Mouse (Mus musculus) megakaryocyte, adult 5-6 weeks (primary cell): ENCODE data around the gene Foxr1. TPM values are rescaled to one million over a fixed set of nuclear protein-coding genes. Genes with fewer than 3 reads are reported as not detected.
"Not testable (repeated sequence)": the region's sequence is repeated elsewhere in the genome, so short reads cannot be mapped to it uniquely, and the experiment has no call there.

Experiments
- ATAC-seq: 2 replicates; pipeline ENCODE4 v1.8.0; 2016; ENCODE audit warnings: mild to moderate bottlenecking, inconsistent platforms; ENCODE audit not compliant: poor library complexity, severe bottlenecking
- total RNA-seq, 2 experiments: library from RNA; stranded (forward) in 1 of 2; stranded (reverse) in 1 of 2; fragments of 153-499, 151-499 nt in 1 of 2; fragments of 221-1000, 200-1000 nt in 1 of 2; gene quantifications; 2 replicates each; pipeline versions ENCODE4 v1.2.3 to v1.2.4; 2015 to 2017

Gene Foxr1
- total RNA-seq, 2 experiments from 2014 or later, result not detected

DNA sequence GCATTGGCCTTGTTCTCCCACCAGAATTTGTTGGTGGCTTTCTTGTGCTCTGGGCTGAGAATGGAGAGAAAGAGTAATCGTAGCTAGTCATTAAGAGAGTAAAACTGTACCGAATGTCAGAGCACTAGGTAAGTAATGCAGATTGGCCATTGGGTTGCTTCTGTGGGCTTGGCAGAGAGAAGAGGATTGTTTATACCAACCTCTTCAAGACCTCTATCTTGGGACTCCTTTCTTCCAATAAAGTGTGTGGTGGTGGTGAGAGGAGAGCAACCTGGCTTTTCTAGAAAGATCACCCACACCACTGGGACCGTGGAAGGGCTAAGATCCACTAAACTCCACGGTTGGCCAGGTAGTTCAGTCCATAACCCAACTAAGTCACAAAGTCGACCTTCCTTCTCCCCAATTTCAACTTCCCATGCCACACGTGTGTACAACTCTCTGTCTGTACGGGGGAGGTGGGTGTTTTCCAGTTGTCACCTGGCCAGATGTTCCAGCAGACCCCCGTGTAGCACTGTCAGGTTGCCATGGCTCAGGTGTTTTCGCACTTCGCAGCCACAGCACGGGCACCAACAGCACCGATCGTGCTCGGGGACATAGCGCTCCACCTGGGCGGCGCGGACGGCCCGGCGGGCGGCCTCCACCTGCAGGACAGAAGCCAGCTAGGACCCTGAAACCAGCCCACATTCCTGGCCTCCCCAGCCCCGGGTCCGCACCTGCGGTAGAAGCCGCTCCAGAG is 23.6 kb downstream of the Foxr1 start:
- no peak; the same call in 1 of the 2 replicates for ATAC-seq

DNA sequence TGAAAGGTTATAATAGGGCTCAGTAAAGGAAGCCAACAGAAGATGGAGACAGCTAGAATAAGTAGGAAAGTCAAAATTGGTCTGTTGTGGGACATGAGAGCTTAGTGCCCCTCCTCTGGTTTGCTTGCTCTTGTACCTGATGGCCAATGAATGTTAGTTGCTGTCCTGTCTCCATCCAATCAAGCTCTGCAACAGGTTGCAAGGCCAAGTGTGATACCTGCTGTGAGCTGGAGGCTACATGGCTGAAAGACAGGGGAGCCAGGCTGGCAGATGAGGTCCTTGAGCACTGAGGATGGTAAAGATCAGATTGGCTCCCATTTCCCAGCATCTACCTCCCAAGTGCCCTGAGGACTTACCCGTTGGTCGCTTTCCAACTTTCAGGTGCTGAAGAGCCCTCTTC is 28.2 kb downstream of the Foxr1 start:
- no peak for ATAC-seq

DNA sequence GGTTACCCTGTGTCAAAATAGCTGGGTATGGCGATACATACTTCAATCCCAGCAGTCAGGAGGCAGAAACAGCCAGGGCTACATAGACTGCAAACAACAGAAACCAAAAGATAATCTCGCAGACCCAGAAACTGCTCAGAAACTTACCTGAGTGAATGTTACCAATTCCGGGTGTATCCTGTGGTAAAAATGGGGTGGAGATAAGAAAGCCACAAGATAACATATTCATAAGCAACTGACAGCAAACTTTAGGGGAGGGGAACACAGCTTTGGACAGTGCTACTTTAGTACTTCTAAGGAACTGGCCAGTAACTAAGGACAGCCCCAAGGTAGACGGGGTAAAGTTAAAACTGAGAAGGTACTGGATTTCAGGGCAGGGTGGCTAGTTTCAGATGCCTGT is 28.6 kb downstream of the Foxr1 start:
- ATAC-seq, result no peak

DNA sequence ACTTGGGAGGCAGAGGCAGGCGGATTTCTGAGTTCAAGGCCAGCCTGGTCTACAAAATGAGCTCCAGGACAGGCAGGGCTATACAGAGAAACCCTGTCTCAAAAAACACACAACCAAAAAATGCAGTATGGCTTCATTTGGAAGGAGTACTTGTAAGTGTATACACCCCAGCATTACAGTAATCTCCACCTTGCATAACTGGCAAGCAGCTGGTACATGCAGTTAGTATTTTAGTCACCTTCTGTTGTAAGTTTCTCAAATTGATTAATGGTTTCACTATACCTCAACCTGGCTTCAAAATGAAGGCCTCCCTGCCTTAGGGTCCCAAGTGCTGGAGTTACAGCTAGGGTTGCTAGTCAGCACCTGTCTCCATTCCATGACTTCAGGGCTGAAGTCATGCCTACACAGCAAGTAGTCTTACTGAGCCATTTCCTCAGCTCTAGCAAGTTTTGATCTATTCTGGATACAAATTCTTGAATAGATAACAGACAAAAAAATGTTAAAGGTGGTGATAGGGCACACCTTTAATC is 29.3 kb downstream of the Foxr1 start:
- no peak for ATAC-seq

DNA sequence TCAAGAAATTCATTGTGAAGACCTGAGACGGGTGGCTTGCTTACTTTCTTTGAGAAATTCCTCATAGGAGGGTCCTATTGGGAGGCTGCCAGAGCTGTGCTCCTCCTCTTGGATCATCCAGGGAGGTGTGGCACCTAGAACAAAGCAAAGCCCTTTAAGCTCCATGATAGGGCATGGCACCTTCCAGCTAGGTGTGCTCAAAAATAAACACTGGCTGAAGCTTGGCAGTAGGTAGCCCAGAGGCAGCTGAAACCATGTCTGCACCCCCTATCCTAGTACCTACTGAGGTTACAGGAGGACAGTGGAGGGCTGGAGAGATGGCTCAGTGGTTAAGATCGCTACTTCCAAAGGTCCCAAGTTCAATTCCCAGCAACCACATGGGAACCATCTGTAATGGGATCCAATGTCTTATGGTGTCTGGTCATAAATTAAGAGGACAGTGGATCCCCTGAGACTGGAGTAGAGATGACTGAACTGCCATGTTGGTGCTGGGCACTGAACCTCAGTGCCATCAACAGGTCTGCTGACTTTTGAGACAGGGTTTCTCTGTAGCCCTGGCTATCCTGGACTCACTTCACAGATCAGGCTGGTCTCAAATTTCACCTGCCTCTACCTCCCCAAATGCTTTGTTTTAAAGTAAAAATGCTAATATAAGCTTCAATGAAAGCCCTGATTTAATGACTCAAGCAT is 30.1 kb downstream of the Foxr1 start:
- ATAC-seq, result no peak

DNA sequence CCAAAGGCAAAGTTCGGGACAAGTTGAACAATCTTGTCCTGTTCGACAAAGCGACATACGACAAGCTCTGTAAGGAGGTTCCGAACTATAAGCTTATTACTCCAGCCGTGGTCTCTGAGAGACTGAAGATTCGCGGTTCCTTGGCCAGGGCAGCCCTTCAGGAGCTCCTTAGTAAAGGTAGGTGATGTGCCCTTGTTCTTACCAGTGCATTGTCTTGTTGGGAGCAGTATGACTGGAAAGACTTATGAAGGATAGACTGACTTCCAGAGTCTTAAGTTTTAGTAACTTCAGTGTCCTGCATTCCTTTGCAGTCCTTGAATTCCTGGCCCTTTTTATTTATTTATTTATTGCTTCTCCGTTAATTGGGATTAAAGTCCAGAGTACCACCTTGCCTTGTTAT is 32.2 kb downstream of the Foxr1 start:
- ATAC-seq, result not testable (repeated sequence)

DNA sequence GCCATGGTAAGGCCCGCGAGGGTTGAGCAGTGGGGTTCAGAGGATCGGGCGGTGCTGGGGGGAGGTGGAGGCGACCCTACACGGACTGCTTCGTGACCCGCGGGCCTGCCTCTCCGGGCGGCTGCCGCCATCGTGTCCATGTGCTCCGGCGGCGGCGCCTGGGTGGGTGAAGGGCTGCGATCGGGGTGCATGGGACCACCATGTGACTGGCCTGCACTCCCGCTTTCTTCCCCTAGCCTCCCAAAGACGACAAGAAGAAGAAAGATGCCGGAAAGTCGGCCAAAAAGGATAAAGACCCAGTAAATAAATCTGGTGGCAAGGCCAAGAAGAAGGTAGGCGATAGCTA is 33.2 kb downstream of the Foxr1 start:
- ATAC-seq, result no peak

DNA sequence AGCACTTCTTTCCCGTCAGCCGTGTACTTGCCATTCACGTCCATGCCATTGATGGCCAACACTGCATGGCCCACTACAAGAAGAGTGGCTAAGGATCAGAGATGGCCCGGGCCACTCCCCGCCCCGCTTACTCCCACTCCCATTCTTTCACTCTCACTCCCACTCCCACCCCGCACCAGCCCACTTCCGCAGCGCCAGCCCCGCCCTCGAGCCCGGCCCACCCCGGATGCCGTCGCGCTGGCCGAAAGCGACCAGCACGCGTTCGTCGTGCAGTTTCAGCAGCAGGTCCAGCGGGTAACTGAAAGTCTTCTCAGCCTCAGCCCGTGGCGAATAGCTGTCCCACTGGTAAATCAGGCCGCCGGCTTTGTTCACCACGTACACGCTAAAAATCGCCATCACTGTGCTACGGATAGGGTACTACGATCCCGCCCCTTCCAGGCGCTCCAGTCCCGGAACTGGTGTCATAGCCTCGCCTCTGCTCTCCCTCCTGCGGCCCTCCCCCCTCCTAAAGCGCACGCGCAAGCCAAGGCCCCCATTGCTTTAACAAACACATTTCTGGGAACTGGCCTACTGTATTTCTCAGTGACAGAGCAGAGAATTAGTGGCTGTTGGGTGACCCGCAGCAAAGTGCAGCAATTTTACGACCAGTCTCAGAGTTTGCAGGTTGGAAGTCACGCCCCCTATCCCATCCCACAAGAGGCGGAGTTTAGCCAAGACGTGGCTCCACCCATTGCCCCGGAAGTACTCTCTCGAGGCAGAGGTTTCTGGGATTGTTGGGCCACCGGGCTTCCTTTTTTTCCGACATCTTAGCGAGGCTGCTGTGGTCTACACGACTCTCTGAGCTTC is 33.8 kb downstream of the Foxr1 start, which contains the start of the genes Rps25 and Trappc4:
TSS of gene Rps25 (plus strand) at position 234 of the 846 bp plus-strand sequence.
TSS of gene Trappc4 (minus strand) at position 695 of the 846 bp plus-strand sequence.
- peak; percentile 92 for ATAC-seq

DNA sequence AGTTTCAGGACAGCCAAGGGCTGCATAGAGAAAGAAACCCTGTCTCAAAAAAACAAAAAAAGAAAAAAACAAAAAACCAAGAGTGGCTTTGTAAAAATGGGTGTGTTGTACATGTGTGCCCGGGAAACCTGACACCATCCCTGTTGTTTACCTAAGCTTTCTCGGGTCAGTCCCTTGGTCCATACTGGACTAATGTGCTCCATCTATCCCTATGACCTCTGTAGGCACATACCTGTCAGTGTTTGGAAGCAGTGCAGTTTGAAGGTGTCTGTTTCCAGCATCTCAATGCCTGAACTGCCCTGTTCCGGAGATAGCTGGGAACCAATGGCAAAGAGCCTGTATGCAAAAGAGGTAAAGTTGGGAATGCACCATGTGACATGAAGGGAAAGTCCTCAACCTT is 35.9 kb downstream of the Foxr1 start:
- no peak for ATAC-seq

DNA sequence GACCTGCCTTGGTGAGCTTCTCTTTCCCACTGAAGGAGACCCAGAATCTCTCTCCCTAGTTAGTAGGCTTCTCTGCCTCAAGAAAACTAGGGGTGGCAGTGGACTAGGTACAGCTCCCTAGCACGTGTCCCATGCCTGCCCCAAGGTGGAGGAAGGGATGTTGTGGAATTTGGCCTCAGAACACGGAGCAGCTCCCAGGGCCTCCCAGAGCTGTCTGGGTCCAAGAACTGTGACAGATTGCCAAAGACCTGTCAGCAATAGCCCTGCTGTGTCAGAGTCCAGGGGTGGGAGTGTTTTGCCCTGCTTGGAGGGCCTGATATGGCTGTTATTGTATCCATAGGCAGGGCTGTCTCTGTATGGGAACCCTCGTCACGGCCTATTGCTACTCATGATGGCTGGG is 39.9 kb downstream of the Foxr1 start:
- no peak for ATAC-seq

DNA sequence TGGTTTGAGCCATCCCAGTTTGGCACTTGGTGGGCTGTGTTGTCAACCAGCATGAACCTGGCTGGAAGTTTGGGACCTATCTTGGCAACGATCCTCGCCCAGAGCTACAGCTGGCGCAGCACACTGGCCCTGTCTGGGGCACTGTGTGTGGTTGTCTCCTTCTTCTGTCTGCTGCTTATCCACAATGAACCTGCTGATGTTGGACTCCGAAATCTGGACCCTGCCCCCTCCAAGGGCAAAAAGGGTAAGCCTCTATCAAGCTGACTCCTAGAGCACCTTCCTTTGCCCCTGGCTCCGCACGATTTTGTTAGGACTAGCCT is 41.2 kb downstream of the Foxr1 start:
- ATAC-seq, result no peak

DNA sequence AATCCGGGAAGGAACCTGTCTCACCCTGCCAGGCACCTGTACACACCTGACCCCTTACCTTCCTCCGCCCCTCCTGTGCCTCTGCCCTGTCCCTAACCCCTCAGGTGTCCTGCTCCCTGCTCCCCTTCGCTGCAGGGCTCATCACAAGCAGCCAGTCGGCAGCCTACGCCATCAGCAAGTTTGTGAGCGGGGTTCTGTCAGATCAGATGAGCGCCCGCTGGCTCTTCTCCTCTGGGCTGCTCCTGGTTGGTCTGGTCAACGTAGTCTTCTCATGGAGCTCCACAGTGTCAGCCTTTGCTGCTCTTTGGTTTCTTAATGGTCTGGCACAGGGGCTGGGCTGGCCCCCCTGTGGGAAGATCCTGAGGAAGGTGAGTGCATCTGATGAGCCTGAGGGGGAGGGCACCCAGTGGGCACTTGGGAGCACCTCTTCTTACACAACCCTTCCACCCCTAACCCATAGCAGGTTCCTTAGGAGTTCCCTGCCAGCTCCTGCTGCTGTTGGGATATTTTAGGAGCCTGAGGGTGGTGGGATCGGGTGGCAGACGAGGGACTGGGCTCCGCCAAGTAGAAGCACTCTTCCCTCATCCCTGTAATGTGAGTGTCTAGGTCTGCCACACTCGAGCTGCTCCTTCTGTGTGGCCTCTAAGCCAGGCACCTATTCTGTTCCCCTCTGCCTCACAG is 41.7 kb downstream of the Foxr1 start:
- no peak for ATAC-seq

DNA sequence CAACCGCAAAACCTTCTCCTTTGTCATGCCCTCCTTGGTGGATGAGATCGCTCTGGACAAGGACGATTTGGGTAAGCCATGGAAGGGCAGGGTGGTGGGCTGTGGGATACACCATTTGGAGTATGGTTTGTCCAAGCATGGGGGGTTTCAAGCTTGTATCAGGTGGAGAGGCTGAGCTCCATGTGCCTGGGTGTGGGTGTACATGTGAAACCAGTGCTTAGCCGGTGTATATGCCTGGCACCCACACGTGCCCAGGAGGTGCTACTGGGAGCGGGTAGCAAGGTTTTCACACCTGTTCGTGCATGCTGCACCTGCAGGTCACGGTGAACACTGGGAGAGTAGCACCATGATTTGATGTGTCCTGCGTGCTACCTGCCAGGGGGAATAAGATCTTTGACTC is 42.4 kb downstream of the Foxr1 start:
- ATAC-seq, result no peak

DNA sequence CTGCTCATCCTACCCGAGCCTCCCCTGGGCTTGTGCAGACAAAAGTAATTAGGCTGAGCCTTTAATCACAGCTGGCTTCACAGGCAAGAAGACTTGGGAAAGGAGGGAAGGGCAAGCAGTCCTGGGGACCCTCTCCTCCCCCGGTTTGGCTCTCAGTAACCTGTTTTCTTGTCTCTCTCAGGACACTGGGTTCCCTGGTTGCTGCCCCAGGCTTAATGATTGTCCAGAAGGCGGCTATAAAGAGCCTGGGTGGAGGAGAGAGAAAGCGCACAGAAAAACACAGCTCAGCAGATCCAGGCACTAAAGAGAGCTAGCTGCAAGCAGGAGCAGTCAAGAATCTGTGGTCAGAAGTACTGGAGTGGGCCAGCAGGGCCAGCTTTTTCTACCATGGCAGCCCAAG is 42.8 kb downstream of the Foxr1 start:
- no peak for ATAC-seq

DNA sequence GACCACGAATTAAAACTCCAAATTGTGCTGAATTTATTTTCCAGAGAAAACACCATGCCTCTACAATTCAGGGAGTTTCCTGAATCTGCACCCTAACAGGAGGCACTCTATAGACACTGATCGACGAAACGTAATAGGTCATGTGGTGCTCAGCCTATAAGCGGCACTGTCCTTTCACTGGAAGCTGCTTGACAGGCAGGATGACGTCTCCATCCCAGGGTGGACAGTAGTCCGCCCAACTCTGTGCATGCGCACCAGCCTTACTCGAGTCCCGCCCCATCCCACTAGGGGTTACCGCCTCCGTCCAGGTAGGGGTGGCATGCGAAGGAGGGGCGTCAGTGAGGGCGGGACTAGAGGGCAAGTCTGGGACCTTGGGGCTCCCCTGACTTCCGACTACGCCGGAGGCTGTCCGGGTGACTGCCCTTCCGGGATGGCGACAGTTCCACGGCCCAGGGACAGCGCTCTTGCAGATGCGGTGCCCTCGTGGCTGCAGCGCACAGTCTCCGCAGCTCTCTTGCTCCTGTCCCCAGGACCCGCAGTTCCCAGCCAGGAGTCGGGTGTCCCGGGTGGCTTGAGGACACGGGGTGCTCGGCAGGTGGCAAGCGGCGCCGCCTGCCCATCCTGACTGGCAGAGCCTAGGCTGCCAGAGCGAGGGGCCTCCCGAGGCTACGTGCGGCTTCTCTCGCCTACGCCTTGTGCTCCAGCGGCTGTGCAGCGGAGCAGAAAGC is 44.1 kb downstream of the Foxr1 start, which contains the start of gene Slc37a4:
TSS of gene Slc37a4 (plus strand) at position 169 of the 728 bp plus-strand sequence.
- ATAC-seq, result peak; percentile 98

DNA sequence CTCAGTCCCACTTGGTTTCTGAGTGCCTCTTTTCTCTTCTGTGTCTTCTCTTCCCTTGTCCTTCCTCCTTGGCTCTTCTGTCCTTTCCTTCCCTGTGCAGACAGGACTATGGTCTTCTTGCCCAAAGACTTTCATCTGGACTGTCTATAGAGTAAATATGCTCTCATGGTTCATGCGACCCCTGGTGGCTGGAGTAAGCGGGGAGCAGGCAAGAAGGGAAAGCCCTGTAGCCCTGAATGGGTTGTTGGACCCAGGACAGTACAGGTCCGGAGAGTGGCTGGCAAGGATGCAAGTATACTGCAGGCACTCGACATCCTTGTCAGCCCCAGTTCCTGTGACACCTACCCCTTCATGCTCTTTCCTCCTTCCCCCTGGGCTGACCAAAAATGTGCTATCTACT is 49.5 kb downstream of the Foxr1 start:
- peak; percentile 82 for ATAC-seq

DNA sequence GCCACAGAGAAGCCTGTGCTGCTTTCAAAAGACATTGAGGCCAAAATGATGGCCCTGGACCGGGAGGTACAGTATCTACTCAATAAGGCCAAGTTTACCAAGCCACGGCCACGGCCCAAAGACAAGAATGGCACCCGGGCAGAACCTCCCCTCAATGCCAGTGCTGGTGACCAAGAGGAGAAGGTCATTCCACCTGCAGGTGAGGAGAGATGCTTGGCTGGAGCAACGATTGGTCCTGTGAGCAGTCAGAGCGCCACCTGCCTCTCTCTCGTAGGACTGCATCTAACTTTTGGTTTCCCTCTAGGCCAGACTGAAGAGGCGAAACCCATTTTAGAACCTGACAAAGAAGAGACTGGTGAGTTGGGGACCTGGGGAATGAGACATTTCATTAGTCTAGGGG is 51.7 kb downstream of the Foxr1 start:
- peak; percentile 87 for ATAC-seq

DNA sequence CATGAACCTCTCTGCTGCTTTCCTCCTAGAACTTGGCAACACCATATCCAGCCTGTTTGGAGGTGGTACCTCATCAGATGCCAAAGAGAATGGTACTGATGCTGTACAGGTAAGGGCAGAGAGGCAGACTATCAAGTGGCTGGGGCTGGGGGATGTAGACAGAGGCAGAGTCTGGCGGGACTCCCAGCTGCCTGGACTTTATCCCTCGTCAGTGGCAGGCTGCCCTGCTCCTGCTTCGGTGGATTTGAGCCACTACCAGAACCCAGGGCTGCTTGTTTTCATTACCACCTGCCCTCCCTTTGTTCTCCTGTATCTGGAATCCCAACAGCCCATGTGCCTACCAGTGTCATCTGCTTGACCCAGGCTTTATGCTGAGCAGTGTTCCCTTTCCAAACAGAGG is 53.7 kb downstream of the Foxr1 start:
- ATAC-seq, result no peak

DNA sequence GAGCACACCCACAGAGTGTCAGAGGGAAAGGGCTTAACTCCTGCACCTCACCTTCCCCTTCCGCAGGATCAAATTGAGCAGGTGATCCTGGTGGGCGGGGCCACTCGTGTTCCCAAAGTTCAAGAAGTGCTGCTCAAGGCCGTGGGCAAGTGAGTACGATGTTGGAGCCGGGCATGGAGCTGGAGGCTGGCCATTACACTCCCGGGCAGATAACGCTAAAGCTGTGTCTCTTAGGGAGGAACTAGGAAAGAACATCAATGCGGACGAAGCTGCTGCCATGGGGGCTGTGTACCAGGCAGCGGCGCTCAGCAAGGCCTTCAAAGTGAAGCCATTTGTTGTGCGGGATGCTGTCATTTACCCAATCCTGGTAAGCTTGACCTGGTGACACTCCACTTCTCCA is 56.3 kb downstream of the Foxr1 start:
- ATAC-seq, result no peak
